Mouse (Mus musculus) ovary, adult 10 weeks (tissue): Measurements from ENCODE around the gene Ing4. TPM values are rescaled to one million over a fixed set of nuclear protein-coding genes. Genes with fewer than 3 reads are reported as not detected.

Experiments used
- polyA plus RNA-seq: library from polyadenylated mRNA; stranded (reverse); fragments of 350-450 nt; fragmentation: Illumina TruSeq; extraction: RNeasy Lipid Tissue Mini Kit (QIAGEN cat#74804); gene quantifications from one replicate; pipeline ENCODE4 v1.2.3, GENCODE M21; 2014

Ing4 gene
- polyA plus RNA-seq = 13.0 TPM

DNA sequence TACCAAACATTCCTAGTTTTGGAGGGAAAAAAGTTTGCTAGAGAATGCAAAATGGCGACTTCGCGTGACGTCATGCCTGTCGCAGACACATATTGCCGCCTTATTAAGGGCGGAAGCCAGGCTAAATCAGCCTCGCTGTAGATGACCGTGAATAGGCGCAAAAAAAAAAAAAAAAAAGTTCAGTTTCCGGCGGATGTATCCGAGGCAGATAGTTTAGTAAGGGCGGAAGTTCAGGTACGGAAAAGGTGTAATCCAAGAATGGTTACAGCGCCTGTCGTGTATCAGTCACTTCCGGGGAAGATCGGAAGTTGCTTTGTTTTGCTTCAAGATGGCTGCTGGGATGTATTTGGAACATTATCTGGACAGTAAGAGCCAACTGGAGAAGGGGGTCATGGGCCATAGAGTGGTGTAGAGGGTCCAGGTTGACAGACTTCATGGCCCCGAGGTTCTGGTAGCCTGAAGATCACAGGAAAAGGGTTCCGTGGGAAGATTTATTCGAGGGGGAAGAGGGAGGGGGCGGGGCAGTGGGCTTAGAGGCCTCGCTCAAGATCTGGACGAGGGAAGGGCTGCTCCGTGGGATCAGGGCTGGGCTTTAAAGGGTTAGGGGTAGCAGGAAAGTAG lies at the start of gene Ing4:
Ing4 (plus strand) TSS at position 228 of the 621 bp plus-strand sequence.

DNA sequence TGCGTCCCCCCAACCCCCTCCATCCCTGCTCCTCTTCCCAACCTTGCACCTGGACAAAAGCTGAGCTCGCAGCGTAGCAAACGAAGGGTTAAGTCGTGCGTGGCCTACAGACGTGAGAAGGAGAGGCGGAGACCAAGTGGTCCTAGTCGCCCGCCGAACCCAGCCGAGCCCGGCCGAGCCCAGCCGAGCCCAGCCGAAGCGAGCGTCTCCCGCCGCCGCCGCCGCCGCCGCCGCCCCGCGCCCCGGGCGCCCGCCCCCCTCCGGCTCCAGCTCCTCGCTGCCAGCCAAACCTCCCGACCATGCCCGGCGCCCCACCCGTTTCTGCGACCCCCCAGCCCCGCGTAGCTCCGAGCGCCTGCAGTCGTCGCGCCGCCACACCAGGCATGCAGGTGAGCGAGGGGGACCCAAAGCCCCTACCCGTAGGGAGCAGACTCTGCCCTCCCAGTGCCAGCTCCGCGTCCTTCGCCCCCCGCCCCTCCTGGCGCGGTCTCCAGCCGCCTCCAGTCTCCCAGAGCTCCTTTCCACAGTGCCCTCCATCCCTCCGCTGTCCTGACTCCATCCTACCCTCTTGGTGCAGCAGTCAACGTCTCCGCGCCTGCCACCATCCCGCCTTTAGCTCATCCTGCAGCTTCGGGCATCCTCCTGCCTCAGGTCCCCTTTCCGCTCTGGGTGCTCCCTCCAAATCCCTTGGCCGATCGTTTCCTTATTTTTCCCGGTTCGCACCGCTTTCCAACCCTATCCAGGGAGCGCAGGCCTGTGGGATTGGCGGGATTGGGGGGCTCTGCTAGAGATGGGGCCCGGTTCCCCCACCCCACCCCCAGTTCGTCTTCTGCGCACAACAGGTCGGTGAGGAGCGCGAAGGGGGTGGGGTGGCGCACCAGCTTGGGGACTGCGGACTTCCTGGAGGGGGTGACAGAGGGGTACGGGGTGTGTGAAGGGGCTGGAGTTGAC lies 42.7 kb upstream of the Ing4 start, which contains the start of gene Pianp:
Pianp (plus strand) TSS at position 144 of the 951 bp plus-strand sequence.

DNA sequence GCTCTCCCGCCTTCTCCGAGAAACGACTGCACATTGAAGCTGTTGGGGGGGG lies 30.6 kb upstream of the Ing4 start, which contains the start of gene Zfp384:
Zfp384 (plus strand) TSS at position 17 of the 52 bp plus-strand sequence.

DNA sequence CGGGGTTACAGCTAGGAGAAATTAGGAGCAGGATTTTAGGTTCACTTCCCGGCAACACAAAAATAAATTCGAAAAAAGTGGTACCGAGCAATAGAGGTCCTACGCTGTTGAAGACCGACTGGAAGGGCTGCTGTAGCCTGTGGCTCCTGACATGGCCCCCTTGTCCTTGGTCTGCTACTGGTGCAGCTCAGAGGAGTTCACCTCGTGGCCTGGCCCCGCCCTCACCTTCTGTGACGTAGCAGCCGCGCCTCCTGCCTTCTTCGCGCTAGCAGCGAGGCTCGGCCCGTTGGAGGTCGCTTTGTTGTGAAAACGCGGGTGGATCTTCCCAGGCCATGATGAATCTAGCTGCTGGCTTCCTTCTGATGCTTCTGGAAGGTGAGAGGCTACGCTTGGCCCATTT lies 10.1 kb downstream of the Ing4 start, which contains the start of gene Acrbp:
Acrbp (plus strand) TSS at position 12 of the 400 bp plus-strand sequence.

DNA sequence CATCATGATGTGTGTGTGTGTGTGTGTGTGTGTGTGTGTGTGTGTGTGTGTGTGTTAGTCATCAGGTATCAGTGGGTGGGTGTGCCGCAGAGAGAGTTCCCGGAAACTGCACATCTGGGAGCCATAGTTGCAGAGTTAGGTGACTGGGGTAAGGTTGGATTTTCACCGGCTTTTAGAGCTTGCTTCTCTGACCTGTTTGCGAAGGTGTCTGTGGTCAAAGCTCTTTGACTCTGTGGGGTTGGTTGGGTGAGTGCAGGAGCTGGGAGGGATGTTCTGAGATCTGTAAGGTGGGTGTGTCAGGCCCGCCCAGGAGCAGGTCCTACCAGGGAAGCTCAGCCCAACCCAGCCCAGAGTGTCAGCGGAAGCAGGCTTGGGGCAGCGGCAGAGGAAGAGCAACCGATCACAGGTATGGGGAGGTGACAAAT lies 28.0 kb downstream of the Ing4 start, which contains the start of gene Lpar5:
Lpar5 (plus strand) TSS at position 350 of the 425 bp plus-strand sequence.

DNA sequence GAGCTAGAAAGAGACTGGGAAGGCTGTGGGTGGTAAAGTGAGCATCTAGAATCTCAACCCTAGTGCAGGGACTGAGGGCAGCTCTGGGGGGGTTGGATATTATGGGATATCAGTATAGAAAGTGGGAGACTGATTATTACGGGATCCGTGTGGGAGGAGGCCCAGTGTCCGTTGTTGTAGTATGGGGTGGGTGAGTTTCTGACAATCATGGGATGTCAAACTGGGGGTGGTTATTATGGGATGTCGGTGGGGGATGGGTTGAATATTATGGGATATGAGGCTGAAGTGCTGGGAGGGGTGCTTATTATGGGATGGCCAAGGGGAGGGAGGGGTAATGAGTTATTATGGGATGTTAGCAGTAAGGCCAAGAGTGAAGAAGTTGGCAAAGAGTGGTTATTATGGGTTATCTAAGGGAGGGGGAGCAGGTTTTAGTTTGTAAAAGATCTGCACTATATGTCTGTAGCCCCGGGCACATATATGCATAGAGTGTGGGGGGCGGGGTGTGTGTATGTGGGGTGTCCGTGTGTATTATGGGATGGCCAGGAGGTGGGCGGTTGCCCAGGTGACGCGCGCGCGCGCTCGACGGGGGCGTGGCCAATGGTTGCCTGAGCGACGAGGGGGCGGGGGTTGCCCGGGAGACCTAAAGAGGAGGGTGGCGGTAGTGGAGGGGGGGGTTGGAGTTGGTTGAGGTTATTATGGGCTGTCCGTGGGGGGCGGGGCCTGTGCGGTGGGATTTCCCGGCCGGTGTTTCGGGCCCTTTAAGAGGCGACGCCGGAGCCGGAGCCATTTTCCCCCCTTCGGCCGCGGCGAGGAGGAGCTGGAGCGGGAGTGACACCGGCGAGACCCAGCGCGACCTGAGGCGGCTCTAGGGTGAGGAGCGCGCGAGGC lies 56.1 kb downstream of the Ing4 start, which contains the start of gene Chd4:
Chd4 (plus strand) TSS at position 591 of the 888 bp plus-strand sequence.

Other genes starting within 250 kb of the Ing4 start
- not detected for gene Spsb2, start 231.1 kb upstream of the Ing4 start, polyA plus RNA-seq
- 12.8 TPM for gene Tpi1, start 225.5 kb upstream of the Ing4 start, polyA plus RNA-seq
- 23.2 TPM for gene Usp5, start 210.3 kb upstream of the Ing4 start, polyA plus RNA-seq
- 4.3 TPM for gene Cdca3, start 210.2 kb upstream of the Ing4 start, polyA plus RNA-seq
- gene Gnb3, start 199.5 kb upstream of the Ing4 start, polyA plus RNA-seq = not detected
- gene P3h3, start 182.0 kb upstream of the Ing4 start, polyA plus RNA-seq = 1.7 TPM
- gene Gpr162, start 175.8 kb upstream of the Ing4 start, polyA plus RNA-seq = not detected
- 1.4 TPM for gene Cd4, start 151.5 kb upstream of the Ing4 start, polyA plus RNA-seq
- gene Lag3, start 128.1 kb upstream of the Ing4 start, polyA plus RNA-seq = 0.23 TPM
- 293 TPM for gene Ptms, start 119.7 kb upstream of the Ing4 start, polyA plus RNA-seq
- gene Mlf2, start 108.4 kb upstream of the Ing4 start, polyA plus RNA-seq = 8.4 TPM
- 18.8 TPM for gene Cops7a, start 74.2 kb upstream of the Ing4 start, polyA plus RNA-seq
- gene Pianp, start 43.1 kb upstream of the Ing4 start, polyA plus RNA-seq = 0.23 TPM
- 13.0 TPM for gene Zfp384, start 30.6 kb upstream of the Ing4 start, polyA plus RNA-seq
- not detected for gene Acrbp, start 9.9 kb downstream of the Ing4 start, polyA plus RNA-seq
- gene Lpar5, start 28.2 kb downstream of the Ing4 start, polyA plus RNA-seq = not detected
- 122 TPM for gene Chd4, start 56.2 kb downstream of the Ing4 start, polyA plus RNA-seq
- 1.2 TPM for gene Nop2, start 92.1 kb downstream of the Ing4 start, polyA plus RNA-seq
- 1.1 TPM for gene Iffo1, start 105.5 kb downstream of the Ing4 start, polyA plus RNA-seq
- 54.6 TPM for gene Gapdh, start 126.7 kb downstream of the Ing4 start, polyA plus RNA-seq
- gene Ncapd2, start 151.9 kb downstream of the Ing4 start, polyA plus RNA-seq = 8.7 TPM
- gene Mrpl51, start 152.0 kb downstream of the Ing4 start, polyA plus RNA-seq = 83.0 TPM
- gene Vamp1, start 175.8 kb downstream of the Ing4 start, polyA plus RNA-seq = 5.1 TPM
- gene Tapbpl, start 192.1 kb downstream of the Ing4 start, polyA plus RNA-seq = 3.6 TPM
- gene Cd27, start 197.2 kb downstream of the Ing4 start, polyA plus RNA-seq = not detected
- gene Tuba3a, start 246.3 kb downstream of the Ing4 start, polyA plus RNA-seq = not detected